Mouse (Mus musculus) limb, embryonic 15.5 days (tissue): ENCODE data around the gene Omd. TPM values are rescaled to one million over a fixed set of nuclear protein-coding genes. Genes with fewer than 3 reads are reported as not detected.
"Not testable (repeated sequence)": the region's sequence is repeated elsewhere in the genome, so short reads cannot be mapped to it uniquely, and the experiment has no call there.

ENCODE experiments used
- ATAC-seq: fragments of 200-750 bp; cut with Nextera tagmentation; 2 replicates; pipeline ENCODE4 v1.8.0; 2017; ENCODE audit warnings: low read depth, moderate TSS enrichment; ENCODE audit not compliant: insufficient number of reproducible peaks, low FRiP score, low TSS enrichment
- H3K27ac ChIP-seq: fragments of 300-500 bp; sonication (generic); 2 replicates; pipeline ENCODE4 v1.5.1; 2015; ENCODE audit warnings: moderate library complexity, mild to moderate bottlenecking, inconsistent platforms
- H3K27me3 ChIP-seq: fragments of 300-500 bp; sonication (generic); 2 replicates; pipeline ENCODE4 v1.6.1; 2015; ENCODE audit warnings: inconsistent platforms
- H3K36me3 ChIP-seq: fragments of 300-500 bp; sonication (generic); 2 replicates; pipeline ENCODE4 v1.6.1; 2015; ENCODE audit warnings: inconsistent platforms
- H3K4me1 ChIP-seq: fragments of 300-500 bp; sonication (generic); 2 replicates; pipeline ENCODE4 v1.6.1; 2015; ENCODE audit warnings: inconsistent platforms
- H3K4me2 ChIP-seq: fragments of 300-500 bp; sonication (generic); 2 replicates; pipeline ENCODE4 v1.6.1; 2015; ENCODE audit warnings: mild to moderate bottlenecking, inconsistent platforms
- H3K4me3 ChIP-seq: fragments of 300-500 bp; sonication (generic); 2 replicates; pipeline ENCODE4 v1.5.1; 2015; ENCODE audit warnings: mild to moderate bottlenecking, inconsistent platforms
- H3K9ac ChIP-seq: fragments of 300-500 bp; sonication (generic); 2 replicates; pipeline ENCODE4 v1.6.1; 2015; ENCODE audit warnings: inconsistent platforms
- H3K9me3 ChIP-seq: fragments of 300-500 bp; sonication (generic); 2 replicates; pipeline ENCODE4 v1.6.1; 2016; ENCODE audit warnings: inconsistent platforms
- WGBS: fragments of 180-500 bp; shearing (Covaris S2); methylation state at CpG from one replicate; pipeline ENCODE4 v1.1.7; 2015; 5-methylcytosine and 5-hydroxymethylcytosine counted together
- polyA plus RNA-seq: library from polyadenylated mRNA; unstranded; fragments of >200 nt; fragmentation: Nextera tagmentation; extraction: Ambion mirVana; gene quantifications from 2 replicates; pipeline ENCODE4 v1.2.1, GENCODE M21; 2015

Omd gene
- polyA plus RNA-seq, 1 experiment from 2014 or later, result 16.9 TPM

DNA sequence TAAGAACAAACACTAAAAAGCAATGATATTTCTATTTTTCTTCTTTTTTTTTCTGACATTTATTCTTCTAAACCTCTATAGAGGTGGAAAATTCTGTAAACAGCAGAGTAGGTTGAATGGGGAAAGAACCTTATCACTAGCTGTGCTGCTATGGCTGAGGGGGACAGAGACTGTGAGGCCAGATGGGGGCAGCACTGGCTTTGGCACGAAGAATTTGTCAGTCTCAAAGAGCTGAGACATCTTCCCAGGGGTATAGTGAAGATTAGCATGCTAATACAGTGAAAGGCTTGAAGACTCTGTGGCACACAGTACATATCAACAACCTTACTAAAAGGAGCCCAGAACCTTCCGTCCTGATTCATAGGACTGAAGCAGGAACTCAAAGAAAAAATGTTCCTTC lies 23.1 kb upstream of the Omd start:
- Histone ChIP-seq H3K4me3 (no peak overlapping the region), H3K36me3 (no peaks in the 10 kb centered on the region), H3K9ac (no peak overlapping the region), H3K4me2 (no peak overlapping the region), H3K4me1 (no peaks in the 10 kb centered on the region), H3K27ac (no peak overlapping the region), H3K9me3 (no peaks in the 10 kb centered on the region), H3K27me3 (no peaks in the 10 kb centered on the region)
- 53% methylated on average over 2 of the region's 2 CpGs for WGBS
- ATAC-seq, result no peak

- 63% methylated on average over 2 of the region's 2 CpGs for WGBS
Measured at GRCm38 (mm10) chr13:49560886-49561285, 21.4 kb upstream of the Omd start.

DNA sequence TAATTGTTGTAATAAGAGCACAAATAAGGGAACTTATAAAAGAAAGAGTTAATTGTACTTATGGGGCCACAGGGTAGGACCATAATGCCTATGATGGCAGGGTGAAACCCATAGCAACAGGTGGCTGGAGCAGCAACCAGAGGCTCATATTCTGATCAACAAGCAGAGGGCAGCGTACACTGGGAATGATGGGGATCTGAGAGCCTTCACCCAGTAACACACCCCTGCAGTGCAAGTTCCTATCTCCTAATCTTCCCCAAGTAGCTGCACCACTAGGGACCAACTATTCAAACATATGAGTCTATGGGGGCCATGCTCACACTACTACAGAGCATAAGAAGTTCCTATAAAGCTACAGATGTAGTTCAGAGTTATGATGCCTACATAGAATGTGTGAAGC lies 17.9 kb upstream of the Omd start:
- ATAC-seq, result no peak
- 92% methylated on average over 1 of the region's 1 CpGs for whole genome bisulfite sequencing
- H3K36me3 ChIP-seq, result no peaks in the 10 kb centered on the region
- no peak overlapping the region for H3K4me2 ChIP-seq
- H3K27ac ChIP-seq, result no peak overlapping the region
- no peak overlapping the region for H3K4me3 ChIP-seq
- H3K27me3 ChIP-seq, result no peaks in the 10 kb centered on the region
- H3K4me1 ChIP-seq, result no peaks in the 10 kb centered on the region
- no peak overlapping the region for H3K9ac ChIP-seq
- H3K9me3 ChIP-seq, result no peaks in the 10 kb centered on the region

More at GRCm38 (mm10) chr13:49560886-49561285, 21.4 kb upstream of the Omd start:
- H3K9ac ChIP-seq, result no peak overlapping the region
- H3K4me3 ChIP-seq, result no peak overlapping the region
- ATAC-seq, result no peak
- H3K4me2 ChIP-seq, result no peak overlapping the region
- H3K9me3 ChIP-seq, result no peaks in the 10 kb centered on the region
- no peaks in the 10 kb centered on the region for H3K27me3 ChIP-seq
- H3K27ac ChIP-seq, result no peak overlapping the region
- H3K36me3 ChIP-seq, result no peaks in the 10 kb centered on the region
- no peaks in the 10 kb centered on the region for H3K4me1 ChIP-seq

DNA sequence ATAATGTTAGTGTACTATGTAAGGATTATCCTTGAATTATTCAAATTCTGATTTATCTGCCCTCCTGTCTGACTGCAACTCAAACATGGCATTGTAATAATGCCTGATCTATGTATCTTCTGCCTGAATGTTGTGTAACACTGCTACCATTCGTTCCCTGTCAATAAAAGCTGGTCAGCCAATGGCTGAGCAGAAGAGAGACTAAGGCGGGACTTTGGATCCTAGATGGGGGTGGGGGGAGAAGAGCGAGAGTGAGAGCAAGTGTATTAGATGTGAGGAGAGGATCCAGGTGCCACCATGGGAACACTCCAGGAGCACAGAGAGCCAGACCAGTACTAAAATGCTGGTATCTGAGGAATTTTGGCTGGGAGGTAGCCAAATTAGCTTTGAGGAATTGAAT lies 11.9 kb upstream of the Omd start:
- no peaks in the 10 kb centered on the region for H3K4me1 ChIP-seq
- no peak overlapping the region for H3K4me3 ChIP-seq
- no peak for ATAC-seq
- H3K27ac ChIP-seq, result peak overlapping the region; percentile 30; the same call in 1 of the 2 replicates
- H3K36me3 ChIP-seq, result no peaks in the 10 kb centered on the region
- no peaks in the 10 kb centered on the region for H3K27me3 ChIP-seq
- WGBS, result 62% methylated on average over 3 of the region's 3 CpGs
- H3K9me3 ChIP-seq, result no peaks in the 10 kb centered on the region
- H3K4me2 ChIP-seq, result no peak overlapping the region
- no peak overlapping the region for H3K9ac ChIP-seq

DNA sequence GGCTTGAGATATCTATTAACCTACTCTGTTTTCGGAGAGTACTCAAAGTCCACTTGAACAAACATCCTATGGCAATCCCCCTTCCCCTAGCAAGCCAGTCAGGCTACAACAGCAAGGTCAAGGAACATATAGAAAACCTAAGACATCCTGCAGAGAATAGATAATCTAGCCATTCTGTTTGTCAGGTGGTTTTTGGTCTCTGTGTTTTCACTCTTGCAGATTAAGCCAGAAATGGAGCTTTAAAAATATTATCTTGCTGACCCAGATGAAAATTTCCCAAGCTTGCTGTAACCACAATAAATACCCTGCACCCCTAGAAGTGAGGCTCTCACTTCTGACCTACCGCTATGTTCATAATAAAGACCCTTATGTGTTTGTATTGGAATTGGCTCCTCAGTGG lies 10.8 kb upstream of the Omd start:
- H3K9me3 ChIP-seq, result no peaks in the 10 kb centered on the region
- 72% methylated on average over 2 of the region's 2 CpGs for WGBS
- no peak for ATAC-seq
- H3K27ac ChIP-seq, result no peak overlapping the region
- no peaks in the 10 kb centered on the region for H3K27me3 ChIP-seq
- H3K4me2 ChIP-seq, result no peak overlapping the region
- H3K4me1 ChIP-seq, result no peaks in the 10 kb centered on the region
- no peak overlapping the region for H3K4me3 ChIP-seq
- H3K36me3 ChIP-seq, result no peaks in the 10 kb centered on the region
- H3K9ac ChIP-seq, result no peak overlapping the region

DNA sequence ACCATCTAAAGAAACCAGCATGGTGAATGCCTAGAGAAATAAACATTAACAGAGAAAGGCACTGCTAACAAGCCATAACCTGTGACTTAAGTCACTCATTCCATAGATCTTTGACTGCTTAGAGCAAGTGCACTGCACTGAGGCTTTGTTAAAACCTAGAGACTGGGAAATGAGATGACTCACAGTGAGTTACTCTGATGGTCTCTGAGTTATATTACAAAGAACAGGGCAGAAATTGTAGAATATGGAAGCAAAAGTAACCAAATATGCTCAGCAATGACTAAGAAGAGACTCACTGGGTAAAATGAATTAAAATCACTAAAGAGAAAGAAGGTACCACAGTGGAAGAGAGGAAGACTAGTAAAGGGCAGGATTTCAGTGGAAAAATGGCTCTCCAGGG lies 1.6 kb downstream of the Omd start:
- Histone ChIP-seq H3K9me3 (no peaks in the 10 kb centered on the region), H3K27me3 (no peaks in the 10 kb centered on the region), H3K9ac (no peak overlapping the region), H3K27ac (peak overlapping the region; percentile 78), H3K4me1 (peaks cover 8% of the 10 kb centered on the region; the same call in 1 of the 2 replicates), H3K4me2 (0 out of 2 replicates have a peak overlapping the region, but pooled peaks have one; percentile 4), H3K4me3 (no peak overlapping the region), H3K36me3 (no peaks in the 10 kb centered on the region)
- ATAC-seq, result no peak

- peaks cover 8% of the 10 kb centered on the region; the same call in 1 of the 2 replicates for H3K4me1 ChIP-seq
- H3K9me3 ChIP-seq, result no peaks in the 10 kb centered on the region
- H3K27me3 ChIP-seq, result no peaks in the 10 kb centered on the region
- ATAC-seq, result no peak; the same call in 1 of the 2 replicates
- WGBS, result 46% methylated on average over 8 of the region's 8 CpGs
- H3K4me2 ChIP-seq, result 0 out of 2 replicates have a peak overlapping the region, but pooled peaks have one; percentile 4
- H3K27ac ChIP-seq, result peak overlapping the region; percentile 78
- H3K9ac ChIP-seq, result no peak overlapping the region
- H3K4me3 ChIP-seq, result no peak overlapping the region
- H3K36me3 ChIP-seq, result no peaks in the 10 kb centered on the region
Measured at GRCm38 (mm10) chr13:49584307-49585005, 2.2 kb downstream of the Omd start.

- peaks cover 7% of the 10 kb centered on the region; the same call in 1 of the 2 replicates for H3K4me1 ChIP-seq
- WGBS, result 80% methylated on average over 6 of the region's 6 CpGs
- no peaks in the 10 kb centered on the region for H3K27me3 ChIP-seq
- no peak overlapping the region for H3K9ac ChIP-seq
- no peaks in the 10 kb centered on the region for H3K36me3 ChIP-seq
- no peak for ATAC-seq
- H3K9me3 ChIP-seq, result no peaks in the 10 kb centered on the region
- no peak overlapping the region for H3K4me2 ChIP-seq
- H3K27ac ChIP-seq, result no peak overlapping the region
- no peak overlapping the region for H3K4me3 ChIP-seq
Measured at GRCm38 (mm10) chr13:49586062-49586461, 3.8 kb downstream of the Omd start.

DNA sequence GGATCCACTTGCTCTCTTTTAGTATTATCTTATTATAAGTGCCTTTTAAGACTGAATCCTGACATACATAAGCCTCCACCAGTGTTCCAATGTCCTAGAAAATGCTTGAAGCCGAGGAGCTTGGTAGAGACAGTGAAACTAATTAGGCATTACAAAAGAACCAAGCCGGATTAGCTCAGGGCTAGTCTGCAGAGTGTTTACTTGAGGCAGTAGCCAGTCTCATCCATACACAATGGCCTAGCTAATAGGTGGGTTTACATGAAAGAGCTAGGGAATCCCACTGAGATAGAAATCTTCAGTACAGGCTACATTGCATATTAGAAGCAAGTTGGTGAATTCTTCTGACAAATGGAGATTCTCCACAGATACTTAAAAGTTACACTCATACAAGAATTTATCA lies 20.3 kb downstream of the Omd start:
- H3K27ac ChIP-seq, ATAC-seq, H3K27me3 ChIP-seq, H3K4me1 ChIP-seq, H3K9ac ChIP-seq, H3K4me2 ChIP-seq, H3K9me3 ChIP-seq, H3K36me3 ChIP-seq, H3K4me3 ChIP-seq: not testable (repeated sequence)
- 85% methylated on average over 2 of the region's 2 CpGs for WGBS

DNA sequence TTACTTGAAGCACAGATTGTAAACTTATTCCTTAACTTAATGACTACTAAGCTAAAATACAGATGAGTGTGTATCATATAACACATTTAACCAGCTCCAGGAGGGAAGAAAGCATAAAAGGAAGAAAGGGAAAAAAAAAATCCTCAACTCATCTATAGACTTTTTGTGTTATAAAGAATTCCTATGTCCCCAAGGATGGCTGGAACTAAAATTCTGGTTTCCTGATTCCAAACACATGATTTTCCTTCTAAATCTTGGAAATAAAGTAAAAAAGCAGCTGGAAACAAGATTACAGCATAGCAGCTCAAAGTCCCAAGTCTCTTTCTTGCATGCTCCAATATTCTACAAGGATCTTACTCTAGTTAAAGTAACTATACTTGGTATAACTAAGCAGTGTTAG lies 21.3 kb downstream of the Omd start:
- H3K27ac ChIP-seq, result peak overlapping the region; percentile 48; the same call in 1 of the 2 replicates

GRCm38 (mm10) chr13:49607714-49608113 lies 25.5 kb downstream of the Omd start, which contains the start of gene Ogn:
Gene Ogn (plus strand): TSS chr13:49608046.
- H3K4me2 ChIP-seq, result peak within 1 kb of the TSS; percentile 26; the same call in 1 of the 2 replicates
- peak within 1 kb of the TSS; percentile 37 for H3K4me3 ChIP-seq
- ATAC-seq, result no peak
- H3K4me1 ChIP-seq, result no peaks in the 10 kb centered on the region
- H3K27me3 ChIP-seq, result no peaks in the 10 kb centered on the region
- WGBS, result 14% methylated on average over 4 of the region's 4 CpGs
- no peak within 1 kb of the TSS for H3K9ac ChIP-seq
- H3K36me3 ChIP-seq, result no peaks in the 10 kb centered on the region
- H3K9me3 ChIP-seq, result no peaks in the 10 kb centered on the region
- peak within 1 kb of the TSS; percentile 83 for H3K27ac ChIP-seq

More for the DNA sequence above, 21.3 kb downstream of the Omd start:
- Histone ChIP-seq H3K9me3 (no peaks in the 10 kb centered on the region), H3K4me2 (no peak overlapping the region), H3K4me3 (no peak overlapping the region), H3K36me3 (0 out of 2 replicates have a peak, but pooled peaks cover 3% of the 10 kb centered on the region), H3K9ac (no peak overlapping the region), H3K4me1 (no peaks in the 10 kb centered on the region), H3K27me3 (no peaks in the 10 kb centered on the region)
- no peak for ATAC-seq

GRCm38 (mm10) chr13:49608589-49609322 lies 26.5 kb downstream of the Omd start:
- H3K4me1 ChIP-seq, result no peaks in the 10 kb centered on the region
- peak; percentile 65; the same call in 1 of the 2 replicates for ATAC-seq
- H3K27ac ChIP-seq, result peak overlapping the region; percentile 83
- H3K4me2 ChIP-seq, result 0 out of 2 replicates have a peak overlapping the region, but pooled peaks have one; percentile 10
- no peaks in the 10 kb centered on the region; the same call in 1 of the 2 replicates for H3K36me3 ChIP-seq
- peak overlapping the region; percentile 37 for H3K4me3 ChIP-seq
- H3K27me3 ChIP-seq, result no peaks in the 10 kb centered on the region
- no peaks in the 10 kb centered on the region for H3K9me3 ChIP-seq
- H3K9ac ChIP-seq, result no peak overlapping the region
- 25% methylated on average over 4 of the region's 4 CpGs for WGBS
